Mouse (Mus musculus): ENCODE data around the gene Ccr2.
"Not testable (repeated sequence)": the region's sequence is repeated elsewhere in the genome, so short reads cannot be mapped to it uniquely, and the experiment has no call there.

Ccr2 gene

GRCm38 (mm10) chr9:124101723-124102122, at the start of gene Ccr2:
Gene Ccr2, plus strand, starts transcription at chr9:124101950.
- no peak for DNase-seq (ENCODE audit: low read depth, low spot score)

GRCm38 (mm10) chr9:124053532-124053931, 48.2 kb upstream of the Ccr2 start:
- DNase-seq (ENCODE audit: low read depth, low spot score) = no peak

- DNase-seq (ENCODE audit: low read depth, low spot score) = no peak
Measured at GRCm38 (mm10) chr9:124056158-124056709, 45.5 kb upstream of the Ccr2 start.

GRCm38 (mm10) chr9:124059660-124060352, 41.9 kb upstream of the Ccr2 start:
- no peak for DNase-seq (ENCODE audit: low read depth, low spot score)

- not testable (repeated sequence) for DNase-seq (ENCODE audit: low read depth, low spot score)
Measured at GRCm38 (mm10) chr9:124061474-124062432, 40.0 kb upstream of the Ccr2 start.

GRCm38 (mm10) chr9:124066572-124067103, 35.1 kb upstream of the Ccr2 start:
- no peak for DNase-seq (ENCODE audit: low read depth, low spot score)

GRCm38 (mm10) chr9:124068098-124069058, 33.4 kb upstream of the Ccr2 start:
- DNase-seq (ENCODE audit: low read depth, low spot score) = no peak

GRCm38 (mm10) chr9:124071506-124071905, 30.2 kb upstream of the Ccr2 start:
- DNase-seq (ENCODE audit: low read depth, low spot score) = no peak

- no peak for DNase-seq (ENCODE audit: low read depth, low spot score)
Measured at GRCm38 (mm10) chr9:124079803-124080202, 21.9 kb upstream of the Ccr2 start.

- DNase-seq (ENCODE audit: low read depth, low spot score) = not testable (repeated sequence)
Measured at GRCm38 (mm10) chr9:124080471-124080870, 21.3 kb upstream of the Ccr2 start.

GRCm38 (mm10) chr9:124090441-124090840, 11.3 kb upstream of the Ccr2 start:
- DNase-seq (ENCODE audit: low read depth, low spot score) = no peak

GRCm38 (mm10) chr9:124099127-124099526, 2.6 kb upstream of the Ccr2 start:
- DNase-seq (ENCODE audit: low read depth, low spot score) = no peak

GRCm38 (mm10) chr9:124100357-124100756, 1.4 kb upstream of the Ccr2 start:
- DNase-seq (ENCODE audit: low read depth, low spot score) = no peak

- DNase-seq (ENCODE audit: low read depth, low spot score) = no peak
Measured at GRCm38 (mm10) chr9:124103199-124103598, 1.4 kb downstream of the Ccr2 start.

GRCm38 (mm10) chr9:124105196-124105595, 3.4 kb downstream of the Ccr2 start:
- no peak for DNase-seq (ENCODE audit: low read depth, low spot score)

GRCm38 (mm10) chr9:124107232-124107631, 5.5 kb downstream of the Ccr2 start:
- no peak for DNase-seq (ENCODE audit: low read depth, low spot score)

- DNase-seq (ENCODE audit: low read depth, low spot score) = no peak
Measured at GRCm38 (mm10) chr9:124108356-124109127, 6.8 kb downstream of the Ccr2 start.

GRCm38 (mm10) chr9:124111997-124112396, 10.2 kb downstream of the Ccr2 start:
- no peak for DNase-seq (ENCODE audit: low read depth, low spot score)

GRCm38 (mm10) chr9:124112591-124113239, 11.0 kb downstream of the Ccr2 start:
- DNase-seq (ENCODE audit: low read depth, low spot score) = no peak

- DNase-seq (ENCODE audit: low read depth, low spot score) = no peak
Measured at GRCm38 (mm10) chr9:124113777-124114176, 12.0 kb downstream of the Ccr2 start.

Data from retina, postnatal 7 days (tissue).